Mouse (Mus musculus) bone marrow, adult 2 months (tissue): ENCODE measurements at regions not wholly inside any gene's neighbourhood (a gene's known extent, or its start where the extent isn't known, plus 50 kb on each side); places are given as distances from the start of the nearest gene placed in this dataset.

Source experiments
- CTCF ChIP-seq: fragments of 200-500 bp; IDR thresholded peaks from 2 replicates; pipeline ENCODE4 v1.5.1; 2011; ENCODE audit warnings: low read length, control low read depth; ENCODE audit not compliant: control insufficient read depth, insufficient read depth
- POLR2A ChIP-seq: fragments of 200-500 bp; IDR thresholded peaks from 2 replicates; pipeline ENCODE4 v1.6.1; 2011; ENCODE audit warnings: low read depth, mild to moderate bottlenecking, control low read depth, low read length, borderline replicate concordance; ENCODE audit not compliant: control insufficient read depth

GRCm38 (mm10) chr11:45237056-45237455 lies 614.8 kb upstream of the Clint1 start:
- TF ChIP-seq POLR2A, result no peak
- TF ChIP-seq CTCF, result no peak
